Mouse (Mus musculus) ES-E14 (cell line): ENCODE measurements at regions not wholly inside any gene's neighbourhood (a gene's known extent, or its start where the extent isn't known, plus 50 kb on each side); places are given as distances from the start of the nearest gene placed in this dataset.
"Not testable (repeated sequence)": the region's sequence is repeated elsewhere in the genome, so short reads cannot be mapped to it uniquely, and the experiment has no call there.

ENCODE experiments used
- DNase-seq: peaks from one replicate; pipeline ENCODE4 v3.0.0-alpha.2; 2013; ENCODE audit warnings: low read depth, low spot score
- H3K27ac ChIP-seq: 2 replicates; pipeline ENCODE4 v1.5.1; 2012; ENCODE audit warnings: low read depth, mild to moderate bottlenecking, low read length, moderate library complexity, mixed read lengths; ENCODE audit not compliant: poor library complexity, insufficient read depth, severe bottlenecking
- H3K36me3 ChIP-seq: 2 replicates; pipeline ENCODE4 v1.6.1; 2012; ENCODE audit warnings: mild to moderate bottlenecking, low read length, moderate library complexity, mixed read lengths; ENCODE audit not compliant: control insufficient read depth, poor library complexity, insufficient read depth, severe bottlenecking
- H3K4me1 ChIP-seq, 2 experiments: fragments of 150-350 bp in 1 of 2; sonication (generic) in 1 of 2; 2 replicates each; pipeline ENCODE4 v1.6.1; 2012; ENCODE audit warnings: low read length in 2 of 2, mild to moderate bottlenecking in 1 of 2, mixed read lengths in 1 of 2; ENCODE audit not compliant: control insufficient read depth in 2 of 2, insufficient read depth in 2 of 2, poor library complexity in 1 of 2
- H3K4me3 ChIP-seq, 2 experiments: fragments of 150-350 bp in 1 of 2; sonication (generic) in 1 of 2; 2 replicates each; pipeline ENCODE4 v1.5.1; 2012; ENCODE audit warnings: low read length in 2 of 2, low read depth in 1 of 2, mild to moderate bottlenecking in 1 of 2, mixed read lengths in 1 of 2; ENCODE audit not compliant: insufficient read depth in 1 of 2, poor library complexity in 1 of 2, severe bottlenecking in 1 of 2
- H3K9ac ChIP-seq: 2 replicates; pipeline ENCODE4 v1.6.1; 2012; ENCODE audit warnings: low read depth, mild to moderate bottlenecking, low read length, mixed read lengths; ENCODE audit not compliant: poor library complexity, insufficient read depth, severe bottlenecking
- H3K9me3 ChIP-seq: fragments of 150-350 bp; sonication (generic); 2 replicates; pipeline ENCODE4 v1.6.1; 2012; ENCODE audit warnings: low read depth, mild to moderate bottlenecking, low read length; ENCODE audit not compliant: control insufficient read depth, insufficient read depth
- CHD2 ChIP-seq: IDR thresholded peaks from 2 replicates; pipeline ENCODE4 v1.6.1; 2014; ENCODE audit warnings: mild to moderate bottlenecking, low read depth, low read length, inconsistent platforms
- HCFC1 ChIP-seq: IDR thresholded peaks from 2 replicates; pipeline ENCODE4 v1.6.1; 2012; ENCODE audit warnings: low read length, inconsistent platforms, borderline replicate concordance; ENCODE audit not compliant: insufficient read depth
- MAFK ChIP-seq: IDR thresholded peaks from 2 replicates; pipeline ENCODE4 v1.6.1; 2014; ENCODE audit warnings: mild to moderate bottlenecking, low read depth, low read length, inconsistent platforms; ENCODE audit not compliant: insufficient read depth
- ZC3H11A ChIP-seq: IDR thresholded peaks from 2 replicates; pipeline ENCODE4 v1.6.1; 2012; ENCODE audit warnings: low read depth, mild to moderate bottlenecking, inconsistent platforms, low read length, borderline replicate concordance
- ZNF384 ChIP-seq: IDR thresholded peaks from 2 replicates; pipeline ENCODE4 v1.6.1; 2012; ENCODE audit warnings: low read depth, low read length, inconsistent platforms
- in situ Hi-C, 2 experiments: fragments of 600-800 bp; cut with MboI; formaldehyde crosslinking; loops; one replicate each; pipeline ENCODE4 v1.15.1; 2025; ENCODE audit warnings: low sequenced_read_pairs in 2 of 2, inconsistent platforms in 1 of 2; ENCODE audit not compliant: unreplicated experiment in 2 of 2

GRCm38 (mm10) chr5:10550115-10550514 is 303.8 kb upstream of the Gm5152 start:
- H3K36me3 ChIP-seq, in situ Hi-C loops, H3K9ac ChIP-seq, H3K9me3 ChIP-seq, H3K4me1 ChIP-seq, H3K27ac ChIP-seq, DNase-seq, H3K4me3 ChIP-seq: not testable (repeated sequence)

- Histone ChIP-seq H3K4me1 (no peaks in the 10 kb centered on the region), H3K36me3 (no peaks in the 10 kb centered on the region), H3K27ac (no peak overlapping the region), H3K9ac (no peak overlapping the region), H3K4me3 (no peak overlapping the region), H3K9me3 (no peaks in the 10 kb centered on the region)
- TF ChIP-seq ZNF384 (no peak), ZC3H11A (no peak), CHD2 (no peak), MAFK (no peak), HCFC1 (no peak)
- in situ Hi-C loops, result no loop called here
- DNase-seq, result no peak
Measured at GRCm38 (mm10) chr5:10562321-10562720, 316.0 kb upstream of the Gm5152 start.

GRCm38 (mm10) chr5:10592392-10592791 is 346.1 kb upstream of the Gm5152 start:
- Histone ChIP-seq H3K27ac (no peak overlapping the region), H3K9ac (no peak overlapping the region), H3K4me1 (no peaks in the 10 kb centered on the region), H3K9me3 (no peaks in the 10 kb centered on the region), H3K36me3 (no peaks in the 10 kb centered on the region), H3K4me3 (no peak overlapping the region)
- in situ Hi-C loops, result no loop called here
- TF ChIP-seq MAFK, result no peak
- TF ChIP-seq CHD2, result no peak
- no peak for TF ChIP-seq ZC3H11A
- TF ChIP-seq ZNF384, result no peak
- TF ChIP-seq HCFC1, result no peak
- no peak for DNase-seq

- Histone ChIP-seq H3K4me1 (no peaks in the 10 kb centered on the region), H3K9ac (no peak overlapping the region), H3K9me3 (no peaks in the 10 kb centered on the region), H3K4me3 (no peak overlapping the region), H3K36me3 (no peaks in the 10 kb centered on the region), H3K27ac (no peak overlapping the region)
- no peak for DNase-seq
- in situ Hi-C loops, result no loop called here
- no peak for TF ChIP-seq ZC3H11A
- TF ChIP-seq HCFC1, result no peak
- no peak for TF ChIP-seq CHD2
- peak; percentile 57; the same call in 1 of the 2 replicates for TF ChIP-seq MAFK
- no peak for TF ChIP-seq ZNF384
Measured at GRCm38 (mm10) chr5:10600774-10601173, 346.8 kb upstream of the Gm8871 start.

GRCm38 (mm10) chr5:10633176-10633575 is 314.4 kb upstream of the Gm8871 start:
- Histone ChIP-seq H3K9ac (no peak overlapping the region), H3K4me1 (no peaks in the 10 kb centered on the region), H3K27ac (no peak overlapping the region), H3K4me3 (no peak overlapping the region), H3K36me3 (no peaks in the 10 kb centered on the region), H3K9me3 (no peaks in the 10 kb centered on the region)
- TF ChIP-seq MAFK, result no peak
- TF ChIP-seq HCFC1, result no peak
- TF ChIP-seq ZNF384, result no peak
- TF ChIP-seq ZC3H11A, result no peak
- in situ Hi-C loops, result loop anchor here (10.0 to 25.0 kb wide), 2 partner anchors 671 to 678 kb away; no protein-coding TSS in a partner anchor
- DNase-seq, result no peak
